In genomic region chr5:149006362-149007294, GRCm38 (mm10) we compare ENCODE assay signal across 8 mouse cellular contexts. TPM values are rescaled to one million over a fixed set of nuclear protein-coding genes. Genes with fewer than 3 reads are reported as not detected.
DNase-seq lines count a peak whose midpoint lies in the region; ATAC-seq lines count a peak whose summit lies in the region.

No protein-coding gene starts in this region.

- H3K4me1 ChIP-seq in hindbrain, embryonic 14.5 days (replicated peaks; ENCODE audit: control insufficient read depth, insufficient read depth, low read length), result peaks cover 6% of the 10 kb centered on the region; the same call in 1 of the 2 replicates

- no peaks in the 10 kb centered on the region for H3K9me3 ChIP-seq in hindbrain, embryonic 14.5 days (ENCODE audit: control insufficient read depth, low read length)

- 6% methylated on average over 26 of the region's 26 CpGs for WGBS in hindbrain, embryonic 14.5 days

- H3K4me3 ChIP-seq in hindbrain, embryonic 14.5 days (replicated peaks; ENCODE audit: low read length), result peak overlapping the region; percentile 11

- peak; percentile 89 for ATAC-seq in hindbrain, embryonic 14.5 days (ENCODE audit: low FRiP score)

- peak overlapping the region; percentile 48 for H3K4me2 ChIP-seq in hindbrain, embryonic 14.5 days (replicated peaks)

- H3K27me3 ChIP-seq in hindbrain, embryonic 14.5 days (ENCODE audit: control insufficient read depth, insufficient read depth, low read length), result no peaks in the 10 kb centered on the region

- peak overlapping the region; percentile 9; the same call in 1 of the 2 replicates for H3K27ac ChIP-seq in hindbrain, embryonic 14.5 days

- H3K36me3 ChIP-seq in hindbrain, embryonic 14.5 days (replicated peaks; ENCODE audit: control insufficient read depth, insufficient read depth), result no peaks in the 10 kb centered on the region

- H3K9ac ChIP-seq in hindbrain, embryonic 14.5 days, result peak overlapping the region; percentile 46

- DNase-seq in R1 (ENCODE audit: low read depth, low spot score), result peak; percentile 91
- peak; percentile 100 for DNase-seq in cerebellum, postnatal 14 days
- DNase-seq in frontal cortex, postnatal 25 days (ENCODE audit: low spot score in 2 of 2), result peak; percentile 100
- peak; percentile 100 for DNase-seq in hindbrain, embryonic 14.5 days (ENCODE audit: low spot score)
- DNase-seq in layer of hippocampus, postnatal 25 days (ENCODE audit: extremely low spot score in 1 of 2, low spot score in 1 of 2), result peak; percentile 100
- peak; percentile 100 for DNase-seq in lung, postnatal 14 days
- DNase-seq in ovary, postnatal 36 days (ENCODE audit: low spot score), result peak; percentile 100
- peak; percentile 97 for DNase-seq in thymus, postnatal 14 days

RNA-seq across cellular contexts. Expression of gene Gm42791, which starts 11.7 kb away (rescaled TPM):
- 0.33 and 2.6 TPM in 2 replicates for polyA plus RNA-seq in hindbrain, embryonic 14.5 days (2014; fragmentation: Nextera tagmentation; extraction: Ambion mirVana)
- total RNA-seq in layer of hippocampus, postnatal 25 days (2021), result 10 to 100 TPM; 18.9 to 21.1 TPM

Comparison
In these comparisons a context has a peak if more than half of its experiments do, and no peak if none do; other contexts are left out.
1. Peak in every context shown above with its lines: DNase-seq, ATAC-seq, H3K4me3 ChIP-seq and H3K27ac ChIP-seq.